Mouse (Mus musculus) yolk sac, embryonic 10.5 days (tissue): ENCODE data around the gene C2.

Experiments used
- DNase-seq: peaks from one replicate; pipeline ENCODE4 v3.0.0-alpha.2; 2017; ENCODE audit warnings: low spot score

The C2 gene

GRCm38 (mm10) chr17:34898160-34898586 lies at the start of gene C2, which contains the start of gene Ehmt2:
TSS of gene C2 (minus strand) at chr17:34898265.
TSS of gene Ehmt2 (plus strand) at chr17:34898469.
- peak; percentile 89 for DNase-seq

GRCm38 (mm10) chr17:34947606-34948005 lies 49.5 kb upstream of the C2 start:
- no peak for DNase-seq

GRCm38 (mm10) chr17:34946486-34947140 lies 48.5 kb upstream of the C2 start:
- no peak for DNase-seq

GRCm38 (mm10) chr17:34944362-34944761 lies 46.3 kb upstream of the C2 start:
- DNase-seq: no peak

- no peak for DNase-seq
Observed at GRCm38 (mm10) chr17:34943128-34943815, 45.2 kb upstream of the C2 start.

GRCm38 (mm10) chr17:34941344-34942041 lies 43.4 kb upstream of the C2 start:
- no peak for DNase-seq

GRCm38 (mm10) chr17:34937960-34938505 lies 40.0 kb upstream of the C2 start:
- no peak for DNase-seq

- DNase-seq: no peak
Observed at GRCm38 (mm10) chr17:34934830-34935229, 36.8 kb upstream of the C2 start.

GRCm38 (mm10) chr17:34934031-34934430 lies 36.0 kb upstream of the C2 start:
- no peak for DNase-seq

GRCm38 (mm10) chr17:34932287-34932686 lies 34.2 kb upstream of the C2 start:
- no peak for DNase-seq

GRCm38 (mm10) chr17:34931735-34932098 lies 33.7 kb upstream of the C2 start:
- DNase-seq: no peak

- DNase-seq: peak; percentile 98
Observed at GRCm38 (mm10) chr17:34931061-34931734, 33.1 kb upstream of the C2 start, which contains the start of gene Neu1. TSS of gene Neu1 (plus strand) at chr17:34931253.

GRCm38 (mm10) chr17:34928841-34929240 lies 30.8 kb upstream of the C2 start:
- no peak for DNase-seq

- no peak for DNase-seq
Observed at GRCm38 (mm10) chr17:34927306-34928019, 29.4 kb upstream of the C2 start.

- DNase-seq: no peak
Observed at GRCm38 (mm10) chr17:34924258-34924657, 26.2 kb upstream of the C2 start.

- no peak for DNase-seq
Observed at GRCm38 (mm10) chr17:34922939-34923338, 24.9 kb upstream of the C2 start.

GRCm38 (mm10) chr17:34917188-34917587 lies 19.1 kb upstream of the C2 start:
- DNase-seq: no peak

- DNase-seq: no peak
Observed at GRCm38 (mm10) chr17:34916316-34916715, 18.3 kb upstream of the C2 start.

- peak; percentile 84 for DNase-seq
Observed at GRCm38 (mm10) chr17:34915410-34915831, 17.4 kb upstream of the C2 start.

GRCm38 (mm10) chr17:34913930-34914665 lies 16.0 kb upstream of the C2 start, which contains the start of gene Slc44a4:
TSS of gene Slc44a4 (plus strand) at chr17:34914466.
- peak; percentile 68 for DNase-seq

- peak; percentile 81 for DNase-seq
Observed at GRCm38 (mm10) chr17:34911945-34912351, 13.9 kb upstream of the C2 start.
